Mouse (Mus musculus) lung, embryonic 14.5 days (tissue): ENCODE results near the gene Pbld2. TPM values are rescaled to one million over a fixed set of nuclear protein-coding genes. Genes with fewer than 3 reads are reported as not detected.
A peak's percentile ranks its signal among the peaks of the same experiment; 100 is the strongest.

Experiments used
- ATAC-seq: fragments of 200-750 bp; cut with Nextera tagmentation; 2 replicates; pipeline ENCODE4 v1.8.0; 2017; ENCODE audit warnings: mild to moderate bottlenecking, moderate TSS enrichment, moderate library complexity; ENCODE audit not compliant: insufficient read depth
- DNase-seq: peaks from one replicate; pipeline ENCODE4 v3.0.0-alpha.2; 2015
- H3K27ac ChIP-seq: fragments of 300-500 bp; sonication (generic); 2 replicates; pipeline ENCODE4 v1.5.1; 2014; ENCODE audit warnings: low read depth, mild to moderate bottlenecking, moderate library complexity
- H3K27me3 ChIP-seq: fragments of 300-500 bp; sonication (generic); 2 replicates; pipeline ENCODE4 v1.6.1; 2014; ENCODE audit warnings: low read length, control low read depth; ENCODE audit not compliant: insufficient read depth
- H3K36me3 ChIP-seq: fragments of 300-500 bp; sonication (generic); 2 replicates; pipeline ENCODE4 v1.6.1; 2014; ENCODE audit warnings: control low read depth; ENCODE audit not compliant: insufficient read depth
- H3K4me1 ChIP-seq: fragments of 300-500 bp; sonication (generic); 2 replicates; pipeline ENCODE4 v1.6.1; 2014; ENCODE audit warnings: antibody characterized with exemption, control low read depth; ENCODE audit not compliant: insufficient read depth
- H3K4me2 ChIP-seq: fragments of 300-500 bp; sonication (generic); 2 replicates; pipeline ENCODE4 v1.6.1; 2014; ENCODE audit warnings: mild to moderate bottlenecking
- H3K4me3 ChIP-seq: fragments of 300-500 bp; sonication (generic); 2 replicates; pipeline ENCODE4 v1.5.1; 2014; ENCODE audit warnings: low read depth, low read length
- H3K9ac ChIP-seq: fragments of 300-500 bp; sonication (generic); 2 replicates; pipeline ENCODE4 v1.6.1; 2014
- H3K9me3 ChIP-seq: fragments of 300-500 bp; sonication (generic); 2 replicates; pipeline ENCODE4 v1.6.1; 2016; ENCODE audit warnings: low read depth, low read length, control low read depth
- CTCF ChIP-seq: IDR thresholded peaks from 2 replicates; pipeline ENCODE4 v1.5.1; 2016; ENCODE audit warnings: antibody characterized with exemption, low read depth
- WGBS: fragments of 180-500 bp; shearing (Covaris S2); extraction: QIAGEN DNeasy Blood & Tissue Kit; methylation state at CpG from one replicate; pipeline ENCODE4 v1.1.7; 2014; 5-methylcytosine and 5-hydroxymethylcytosine counted together
- polyA plus RNA-seq: library from polyadenylated mRNA; unstranded; fragments of >200 nt; fragmentation: Nextera tagmentation; extraction: Ambion mirVana; gene quantifications from 2 replicates; pipeline ENCODE4 v1.2.1, GENCODE M21; 2014

Gene Pbld2
- polyA plus RNA-seq, result 1.1 and 1.5 TPM in 2 replicates

GRCm38 (mm10) chr10:63023749-63024579 lies at the start of gene Pbld2, which contains the start of gene Hnrnph3:
Gene Pbld2, plus strand, starts transcription at chr10:63024315.
Gene Hnrnph3, minus strand, starts transcription at chr10:63024217.
- TF ChIP-seq CTCF, result no peak
- peak within 1 kb of the TSS; percentile 99 for H3K9ac ChIP-seq
- H3K4me2 ChIP-seq, result peak within 1 kb of the TSS; percentile 69
- under 1% methylated on average over 69 of the region's 69 CpGs for WGBS
- H3K4me3 ChIP-seq, result peak within 1 kb of the TSS; percentile 95
- peak within 1 kb of the TSS; percentile 100 for H3K27ac ChIP-seq
- ATAC-seq, result peak; percentile 94
- no peaks in the 10 kb centered on the region for H3K9me3 ChIP-seq
- H3K4me1 ChIP-seq, result peaks cover 16% of the 10 kb centered on the region
- no peaks in the 10 kb centered on the region for H3K27me3 ChIP-seq
- no peaks in the 10 kb centered on the region; the same call in 1 of the 2 replicates for H3K36me3 ChIP-seq
- DNase-seq, result peak; percentile 99

- no peak for ATAC-seq
- Histone ChIP-seq H3K9ac (peak overlapping the region; percentile 81), H3K36me3 (peaks cover 14% of the 10 kb centered on the region; the same call in 1 of the 2 replicates), H3K27ac (no peak overlapping the region), H3K4me3 (peak overlapping the region; percentile 88), H3K9me3 (no peaks in the 10 kb centered on the region), H3K27me3 (no peaks in the 10 kb centered on the region), H3K4me1 (no peaks in the 10 kb centered on the region), H3K4me2 (peak overlapping the region; percentile 74)
- WGBS, result 8% methylated on average over 10 of the region's 10 CpGs
- no peak for DNase-seq
- TF ChIP-seq CTCF, result no peak
Observed at GRCm38 (mm10) chr10:62979667-62980038, 44.5 kb upstream of the Pbld2 start.

GRCm38 (mm10) chr10:62980039-62980954 lies 43.8 kb upstream of the Pbld2 start, which contains the start of gene Rufy2:
Gene Rufy2, plus strand, starts transcription at chr10:62980223.
- Histone ChIP-seq H3K36me3 (peaks cover 15% of the 10 kb centered on the region; the same call in 1 of the 2 replicates), H3K27ac (peak within 1 kb of the TSS; percentile 54; the same call in 1 of the 2 replicates), H3K4me1 (no peaks in the 10 kb centered on the region), H3K9ac (peak within 1 kb of the TSS; percentile 81), H3K9me3 (no peaks in the 10 kb centered on the region), H3K4me3 (peak within 1 kb of the TSS; percentile 88), H3K27me3 (no peaks in the 10 kb centered on the region), H3K4me2 (peak within 1 kb of the TSS; percentile 74)
- DNase-seq (peak; percentile 90), ATAC-seq (peak; percentile 94)
- peak; percentile 51 for TF ChIP-seq CTCF
- under 1% methylated on average over 74 of the region's 77 CpGs for WGBS

GRCm38 (mm10) chr10:62984072-62984471 lies 40.0 kb upstream of the Pbld2 start:
- Histone ChIP-seq H3K9me3 (no peaks in the 10 kb centered on the region), H3K4me2 (no peak overlapping the region), H3K4me3 (no peak overlapping the region), H3K27ac (no peak overlapping the region), H3K36me3 (peaks cover 26% of the 10 kb centered on the region; the same call in 1 of the 2 replicates), H3K9ac (no peak overlapping the region), H3K4me1 (no peaks in the 10 kb centered on the region), H3K27me3 (no peaks in the 10 kb centered on the region)
- ATAC-seq, result no peak
- no peak for TF ChIP-seq CTCF
- no peak for DNase-seq
- WGBS, result 89% methylated on average over 11 of the region's 11 CpGs

- no peak for TF ChIP-seq CTCF
Observed at GRCm38 (mm10) chr10:62984495-62984894, 39.6 kb upstream of the Pbld2 start.

GRCm38 (mm10) chr10:62987341-62987740 lies 36.8 kb upstream of the Pbld2 start:
- Histone ChIP-seq H3K9me3 (no peaks in the 10 kb centered on the region), H3K27ac (no peak overlapping the region), H3K4me2 (no peak overlapping the region), H3K4me1 (no peaks in the 10 kb centered on the region), H3K27me3 (no peaks in the 10 kb centered on the region), H3K36me3 (peaks cover 57% of the 10 kb centered on the region), H3K4me3 (no peak overlapping the region), H3K9ac (no peak overlapping the region)
- DNase-seq (peak; percentile 60), ATAC-seq (no peak)
- TF ChIP-seq CTCF, result peak; percentile 64
- WGBS, result 25% methylated on average over 3 of the region's 3 CpGs

More at GRCm38 (mm10) chr10:62984495-62984894, 39.6 kb upstream of the Pbld2 start:
- Histone ChIP-seq H3K27ac (no peak overlapping the region), H3K36me3 (peaks cover 29% of the 10 kb centered on the region; the same call in 1 of the 2 replicates), H3K9ac (no peak overlapping the region), H3K9me3 (no peaks in the 10 kb centered on the region), H3K27me3 (no peaks in the 10 kb centered on the region), H3K4me1 (no peaks in the 10 kb centered on the region), H3K4me2 (no peak overlapping the region), H3K4me3 (no peak overlapping the region)
- DNase-seq (no peak), ATAC-seq (no peak)
- 96% methylated on average over 6 of the region's 6 CpGs for WGBS
